Mouse (Mus musculus): ENCODE results near the gene Arvcf.

The Arvcf gene

DNA sequence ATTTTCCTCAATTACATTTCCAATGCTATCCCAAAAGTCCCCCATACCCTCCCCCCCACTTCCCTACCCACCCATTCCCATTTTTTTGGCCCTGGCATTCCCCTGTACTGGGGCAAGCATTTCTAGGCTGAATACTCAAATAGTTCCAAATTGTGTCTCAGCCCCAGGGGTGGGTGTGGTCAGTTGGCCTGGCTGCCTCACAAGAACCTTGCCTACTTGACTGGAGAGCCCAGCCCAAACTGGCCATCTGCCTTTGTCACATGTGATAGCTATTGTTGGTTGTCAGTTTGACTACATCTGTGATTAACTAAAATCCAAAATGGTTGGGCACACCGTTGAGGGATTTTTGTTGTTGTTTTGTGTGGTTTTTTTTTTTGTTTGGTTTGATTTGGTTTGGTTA lies 9.0 kb downstream of the Arvcf start:
- no peak for DNase-seq (ENCODE audit: low read depth)

DNA sequence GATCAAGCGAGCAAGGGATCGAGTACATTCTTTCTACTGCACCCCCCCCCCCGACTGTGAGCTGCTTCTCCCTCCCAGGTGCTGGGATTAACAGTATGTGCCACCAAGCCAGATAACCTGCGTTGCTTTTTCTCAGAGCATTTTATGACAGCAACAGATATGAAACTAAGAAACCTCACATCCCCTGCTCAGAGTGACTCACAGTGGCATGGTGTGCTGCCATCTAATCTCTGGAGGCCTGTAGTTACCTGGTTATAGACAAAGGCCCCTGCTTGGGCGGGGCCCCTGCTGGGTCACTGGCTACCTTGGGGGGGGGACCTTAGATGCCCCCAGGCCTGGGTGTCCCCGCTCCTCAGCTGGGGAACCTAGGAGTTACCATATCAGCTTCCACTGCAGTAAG lies 10.0 kb downstream of the Arvcf start:
- no peak for DNase-seq (ENCODE audit: low read depth)

DNA sequence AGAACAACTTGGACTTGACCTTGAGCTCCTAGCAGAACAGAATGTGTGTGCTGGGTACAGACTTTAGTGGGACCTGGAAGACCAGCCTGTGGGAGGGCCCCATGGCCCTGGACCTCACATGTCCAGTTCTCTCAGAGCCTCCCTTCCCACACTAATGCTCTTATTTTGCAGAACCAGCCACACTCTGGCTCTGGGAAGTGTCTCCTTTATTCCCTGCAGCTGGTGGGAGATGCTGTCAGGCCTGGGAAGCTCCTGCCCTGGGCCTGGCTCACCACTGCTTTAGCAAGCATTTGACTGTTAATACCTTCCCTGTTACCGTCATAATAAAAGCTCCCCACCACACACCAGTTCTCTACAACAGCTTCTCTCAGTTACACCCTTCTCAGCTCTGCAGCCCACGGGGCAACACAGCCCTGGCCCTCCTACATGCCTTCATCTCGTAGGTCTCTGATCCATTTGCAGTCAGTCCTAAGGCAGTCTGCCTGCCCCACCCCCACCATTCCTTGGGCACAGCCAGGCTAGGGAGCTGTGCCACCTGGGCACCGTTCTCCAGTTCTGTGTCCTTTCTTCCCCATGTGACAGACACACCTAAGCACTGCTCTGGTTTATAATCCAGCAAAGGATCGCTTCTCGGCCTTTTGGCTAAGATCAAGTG lies 12.3 kb downstream of the Arvcf start:
- no peak for DNase-seq (ENCODE audit: low read depth)

DNA sequence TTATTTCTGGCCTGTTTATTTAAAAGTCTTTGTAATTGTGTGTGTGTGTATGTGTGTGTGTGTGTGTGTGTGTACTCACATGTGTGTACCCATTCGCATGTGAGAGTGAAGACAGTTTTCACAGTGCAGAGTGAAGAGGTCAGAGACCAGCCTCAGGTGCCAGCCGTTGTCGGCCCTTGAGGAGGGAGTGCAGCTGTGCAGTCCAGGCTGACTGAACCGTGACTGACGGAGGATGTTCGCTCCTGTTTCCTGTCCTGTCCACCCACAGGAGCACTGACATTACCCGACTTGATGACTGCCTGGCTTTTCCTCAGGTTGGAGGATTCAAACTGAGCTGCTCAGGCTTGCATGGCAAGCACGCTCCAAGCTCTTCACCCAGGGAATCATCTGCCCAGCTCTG lies 15.0 kb downstream of the Arvcf start:
- DNase-seq (ENCODE audit: low read depth), result no peak

DNA sequence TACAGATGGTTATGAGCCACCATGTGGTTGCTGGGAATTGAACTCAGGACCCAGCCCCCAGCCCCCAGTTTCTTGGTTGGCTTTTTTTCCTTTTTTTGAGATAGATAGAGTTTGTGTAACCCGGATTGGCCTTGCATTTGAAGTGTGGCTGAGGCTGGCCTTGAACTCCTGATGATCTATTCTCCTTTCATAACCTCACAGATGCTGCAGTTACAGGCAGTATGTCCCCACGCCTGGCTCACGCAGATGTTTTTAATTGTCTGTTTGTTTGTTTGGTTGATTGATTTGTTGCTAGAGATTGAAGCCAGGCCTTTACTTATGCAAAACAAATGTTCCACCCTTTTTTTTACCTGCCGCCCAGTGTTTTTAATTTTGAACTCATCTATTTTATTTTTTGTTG lies 18.9 kb downstream of the Arvcf start:
- DNase-seq (ENCODE audit: low read depth), result no peak

DNA sequence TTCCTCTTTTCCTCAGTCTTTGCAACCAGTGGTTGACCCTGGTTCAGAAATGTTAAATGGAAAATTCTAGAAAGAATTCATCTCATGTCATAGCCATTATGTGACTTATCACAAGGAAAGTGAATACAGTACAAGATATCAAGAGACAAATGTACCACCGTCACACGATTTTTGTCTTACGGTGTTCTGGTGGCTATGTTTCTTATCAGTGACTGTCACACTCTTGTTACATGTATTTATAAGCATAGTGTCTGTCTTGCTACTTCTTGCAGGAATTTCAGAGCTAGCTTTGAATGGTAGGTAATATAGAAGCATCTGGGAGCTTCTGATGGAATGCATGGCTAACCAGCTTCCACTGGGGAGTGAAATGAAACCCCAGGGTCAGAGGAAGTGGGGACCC lies 22.2 kb downstream of the Arvcf start:
- no peak for DNase-seq (ENCODE audit: low read depth)

DNA sequence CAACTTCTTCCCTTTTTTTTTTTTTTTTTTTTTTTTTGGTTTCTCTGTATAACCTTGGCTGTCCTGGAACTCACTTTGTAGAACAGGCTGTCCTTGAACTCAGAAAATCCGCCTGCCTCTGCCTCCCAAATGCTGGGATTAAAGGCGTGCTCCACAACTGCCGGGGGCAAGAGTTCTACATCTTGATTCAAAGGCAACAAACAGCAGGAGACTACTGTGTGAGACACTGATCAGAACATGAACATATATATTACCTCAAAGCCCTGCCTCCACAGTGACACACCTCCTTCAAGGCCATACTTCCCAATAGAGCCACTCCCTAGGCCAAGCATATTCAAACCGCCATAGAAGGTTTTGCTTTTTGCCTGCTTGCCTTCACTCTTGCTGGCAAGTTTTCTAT lies 25.6 kb downstream of the Arvcf start:
- DNase-seq (ENCODE audit: low read depth), result no peak

DNA sequence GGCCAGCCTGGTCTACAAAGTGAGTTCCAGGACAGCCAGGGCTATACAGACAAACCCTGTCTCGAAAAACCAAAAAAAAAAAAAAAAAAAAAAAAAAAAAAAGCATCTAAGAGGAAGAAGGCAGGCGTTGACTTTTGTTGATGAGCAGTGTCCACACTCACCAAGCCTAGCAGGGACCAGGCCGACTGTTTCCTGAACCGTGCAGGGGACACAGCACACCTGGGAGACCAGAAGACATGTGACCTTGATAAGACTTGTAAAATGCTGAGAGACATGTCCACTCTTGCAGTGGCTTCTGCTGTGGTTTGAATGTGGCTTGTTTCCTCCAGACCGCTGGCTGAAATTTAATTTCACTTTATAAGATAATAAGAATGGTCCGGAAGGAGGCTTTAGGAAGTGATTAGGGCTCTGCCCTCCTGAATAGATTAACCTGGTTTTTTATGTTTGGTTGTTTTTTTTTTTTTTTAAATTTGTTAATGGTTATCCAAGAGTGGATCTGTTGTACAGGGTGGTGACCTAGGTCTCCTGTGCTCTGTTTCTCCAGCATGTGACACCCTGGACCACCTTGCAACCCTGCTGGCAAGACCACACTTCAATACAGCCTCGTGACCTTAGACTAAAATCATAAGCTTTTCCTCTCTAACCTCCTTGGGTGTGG lies 28.4 kb downstream of the Arvcf start:
- DNase-seq (ENCODE audit: low read depth), result no peak

DNA sequence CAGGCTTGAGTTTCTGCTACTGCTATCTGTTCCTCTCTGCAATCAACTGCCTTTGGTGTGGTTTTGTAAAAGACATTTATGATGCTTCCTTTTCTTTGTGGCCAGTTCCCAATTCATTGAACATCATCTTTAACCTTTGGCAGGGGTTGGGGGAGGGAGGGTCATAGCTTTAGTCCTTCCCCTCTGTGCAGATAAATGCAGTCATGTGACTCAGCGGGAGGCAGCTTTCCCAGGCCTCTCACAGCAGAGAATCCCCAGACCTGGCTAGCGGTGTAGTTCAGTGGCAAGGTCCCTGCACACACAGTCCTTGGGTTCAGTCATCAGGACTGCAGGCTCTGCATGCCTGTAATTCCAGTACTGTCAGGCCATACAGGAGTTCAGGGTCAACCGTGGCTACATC lies 29.2 kb downstream of the Arvcf start:
- DNase-seq (ENCODE audit: low read depth), result peak; percentile 32

DNA sequence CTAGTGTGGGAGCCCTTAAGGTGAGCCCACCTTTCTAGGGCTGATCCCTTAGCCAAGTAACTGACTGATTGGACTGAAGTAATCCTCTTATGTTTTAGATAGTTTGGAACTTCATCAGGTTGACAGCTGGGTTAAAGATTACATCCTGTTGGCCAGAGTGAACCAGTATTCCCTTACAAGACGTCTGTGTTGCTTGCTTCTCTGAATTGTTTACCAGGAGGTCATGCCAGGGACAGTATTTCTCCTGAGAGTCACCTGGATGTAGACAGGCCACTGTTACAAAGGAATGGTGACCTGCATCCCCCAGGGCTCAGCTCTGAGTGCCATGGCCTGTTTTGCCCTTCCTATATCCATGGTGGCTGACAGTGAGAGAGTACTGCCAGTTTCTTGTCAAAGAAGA lies 30.5 kb downstream of the Arvcf start:
- no peak for DNase-seq (ENCODE audit: low read depth)

DNA sequence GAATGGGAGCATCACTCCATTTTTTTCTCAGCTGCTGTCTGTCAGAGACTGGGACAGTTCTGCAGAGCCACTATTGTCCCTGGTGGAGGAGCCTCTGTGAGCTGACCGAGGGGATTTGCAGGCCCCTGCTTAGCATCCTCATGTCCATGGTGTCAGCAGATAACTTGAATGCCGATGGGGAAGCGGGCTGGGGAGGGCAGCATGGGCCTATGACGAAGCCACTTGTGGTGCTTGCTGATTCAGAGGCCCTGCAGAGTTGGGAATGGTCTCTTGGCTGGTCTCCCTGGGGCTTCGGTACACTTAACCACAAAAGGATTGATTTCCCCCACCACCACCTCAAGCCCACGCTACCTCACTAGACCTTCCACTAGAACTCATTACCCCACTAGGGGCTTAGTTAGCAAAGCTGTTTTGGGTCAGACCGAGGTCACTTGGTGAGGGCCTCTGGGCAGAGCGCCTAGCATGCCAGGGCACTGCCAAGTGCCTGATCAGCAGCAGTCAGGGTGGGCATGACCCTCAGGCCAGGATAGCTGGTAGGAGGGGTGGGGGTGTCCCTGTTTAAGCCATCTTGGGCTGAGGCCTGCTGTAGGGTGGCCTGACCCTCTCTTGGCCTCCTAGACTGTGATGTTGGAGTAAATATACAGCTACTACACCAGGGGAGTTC lies 31.5 kb downstream of the Arvcf start:
- DNase-seq (ENCODE audit: low read depth), result no peak

DNA sequence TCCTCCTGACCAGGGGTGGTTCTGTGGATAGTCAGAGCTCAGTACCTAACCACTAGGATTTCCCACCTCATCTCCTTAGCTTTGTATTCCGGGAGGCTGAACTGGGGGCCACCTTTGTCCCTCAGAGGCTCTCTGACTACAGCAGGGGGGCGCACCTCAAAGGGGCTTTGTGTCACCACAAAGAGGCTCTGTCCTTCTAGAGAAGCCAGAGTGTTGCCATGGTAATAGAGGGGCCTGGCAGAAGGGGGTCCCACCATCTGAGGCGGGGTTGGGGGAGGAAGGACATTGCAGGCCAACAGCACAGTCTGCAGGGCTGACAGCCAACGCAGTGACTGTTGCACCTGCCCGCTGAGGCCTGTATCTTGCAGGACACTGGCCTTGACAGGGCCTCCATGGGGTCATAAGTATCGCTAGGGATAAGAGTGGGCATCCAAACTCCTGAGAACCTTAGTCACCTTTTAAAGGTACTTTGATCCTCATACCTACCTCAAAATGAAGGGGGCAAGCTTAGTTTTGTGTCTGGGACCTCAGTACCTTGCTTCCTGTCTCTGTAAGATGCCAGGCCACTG lies 32.6 kb downstream of the Arvcf start:
- DNase-seq (ENCODE audit: low read depth), result no peak

DNA sequence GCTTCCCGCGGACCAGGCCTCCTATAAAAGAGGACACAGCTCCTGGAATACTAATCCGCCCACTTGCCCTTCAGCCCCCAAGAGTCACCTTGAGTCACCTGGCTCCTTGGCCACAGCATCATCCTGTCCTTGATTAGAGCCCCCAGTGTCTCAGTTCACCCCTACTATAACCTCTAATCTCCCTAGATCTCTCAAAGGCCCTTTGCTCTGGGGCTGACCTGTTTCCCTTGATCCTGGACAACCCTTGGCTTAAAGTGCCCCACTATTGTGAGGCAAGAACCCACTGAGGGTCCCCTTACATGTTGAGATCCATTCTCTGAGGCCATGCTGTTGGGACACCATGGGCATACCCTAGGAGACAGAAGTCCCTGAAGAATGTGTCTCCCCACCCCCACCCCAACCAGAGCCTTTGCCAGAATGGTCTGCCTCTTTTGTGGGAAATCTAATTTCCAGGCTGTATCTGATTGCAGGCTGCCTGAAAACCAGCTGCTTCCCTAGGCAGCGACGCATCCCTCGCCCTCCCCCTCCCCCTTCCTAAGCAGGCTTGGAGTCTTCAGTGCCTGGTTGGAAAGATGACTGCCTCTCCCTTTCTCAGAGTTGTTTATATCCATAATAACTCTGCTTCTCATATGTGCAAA lies 33.8 kb downstream of the Arvcf start:
- no peak for DNase-seq (ENCODE audit: low read depth)

DNA sequence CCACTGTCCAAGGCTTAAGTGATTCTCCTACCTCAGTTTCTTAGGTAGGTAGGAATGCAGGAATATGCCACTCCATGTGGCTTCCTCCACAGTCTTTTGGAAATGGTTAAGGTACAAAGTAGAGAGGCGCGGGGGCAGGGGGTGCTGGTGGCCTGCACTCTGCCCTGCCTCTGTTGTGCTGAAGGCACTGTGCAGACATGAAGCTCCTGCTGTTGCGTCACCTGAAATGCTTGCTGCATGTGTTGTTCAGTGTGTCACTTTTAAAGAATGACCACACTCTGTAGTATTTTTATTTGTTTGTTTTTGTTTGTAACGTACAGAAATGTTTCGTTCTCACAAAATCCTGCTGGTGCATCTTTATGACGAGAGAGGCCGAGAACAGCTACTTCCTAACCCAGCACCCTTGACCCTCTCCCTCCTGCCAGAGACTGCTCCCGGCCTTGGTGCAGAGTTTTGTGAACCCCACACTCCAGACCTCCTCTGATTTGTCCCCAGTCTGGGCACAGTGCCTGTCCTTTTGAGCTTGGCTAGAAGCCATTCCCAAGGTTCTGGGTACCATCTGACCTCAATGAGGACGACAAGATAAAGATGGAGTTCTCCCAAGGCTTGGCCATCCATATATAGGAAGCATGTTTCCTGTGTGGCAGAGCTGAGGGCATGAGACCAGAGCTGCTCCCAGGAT lies 35.2 kb downstream of the Arvcf start:
- DNase-seq (ENCODE audit: low read depth), result no peak

DNA sequence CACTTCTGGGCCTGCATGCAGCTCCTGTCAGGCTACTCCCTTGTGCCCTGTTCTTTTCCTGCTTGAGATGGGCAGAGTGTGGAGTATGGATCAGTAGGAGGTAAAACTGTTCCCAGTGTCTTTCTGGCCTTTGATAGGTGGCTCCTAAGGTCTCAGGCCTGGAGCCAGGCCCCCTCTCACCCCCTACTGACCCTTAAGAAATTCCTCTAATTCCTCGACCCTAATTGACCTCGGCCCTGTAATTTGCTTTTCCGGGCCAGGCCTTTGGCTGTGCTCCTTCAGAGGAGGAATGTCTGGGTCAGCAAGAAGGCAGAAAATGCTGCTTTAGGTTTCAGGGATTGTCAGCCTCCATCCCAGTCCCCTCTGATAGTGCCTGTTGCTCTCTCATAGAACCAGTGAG lies 35.8 kb downstream of the Arvcf start:
- no peak for DNase-seq (ENCODE audit: low read depth)

DNA sequence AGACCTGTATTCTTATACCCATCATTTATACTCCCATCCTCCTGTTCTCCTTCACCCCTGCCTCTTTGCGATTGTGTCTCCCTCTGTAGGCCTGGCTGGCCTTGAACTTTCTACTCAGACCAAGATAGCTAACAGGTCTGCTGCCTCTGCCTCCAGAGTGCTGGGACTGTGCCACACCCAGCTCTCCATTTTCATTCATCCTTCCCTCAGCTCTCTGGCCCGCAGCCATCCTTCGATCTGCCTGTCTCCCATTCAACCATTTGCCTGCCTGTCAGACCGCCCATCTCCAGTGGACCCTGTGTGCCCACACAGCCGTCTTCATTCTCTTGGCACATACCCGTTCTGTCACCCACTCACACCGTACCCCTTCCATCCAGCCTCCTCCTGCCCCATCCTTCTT lies 36.2 kb downstream of the Arvcf start:
- no peak for DNase-seq (ENCODE audit: low read depth)

DNA sequence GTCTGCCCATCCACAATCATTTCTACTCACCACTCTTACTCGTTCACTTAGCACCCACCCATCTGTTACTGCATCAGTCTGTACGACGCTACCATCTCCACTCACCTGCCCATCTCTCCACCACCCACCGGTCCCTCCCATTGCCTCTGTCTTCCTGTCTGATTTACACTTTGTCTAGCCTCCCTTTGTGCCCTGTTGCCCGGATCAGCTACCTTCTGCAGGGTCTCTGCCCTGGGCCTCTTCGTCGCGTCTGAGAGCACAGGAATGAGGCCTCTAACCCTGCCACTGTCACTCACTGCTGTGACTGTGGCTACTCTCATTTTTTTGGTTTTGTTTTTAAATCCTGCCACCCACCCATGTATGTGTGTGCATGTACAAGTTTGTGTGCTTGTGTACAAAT lies 36.7 kb downstream of the Arvcf start:
- no peak for DNase-seq (ENCODE audit: low read depth)

DNA sequence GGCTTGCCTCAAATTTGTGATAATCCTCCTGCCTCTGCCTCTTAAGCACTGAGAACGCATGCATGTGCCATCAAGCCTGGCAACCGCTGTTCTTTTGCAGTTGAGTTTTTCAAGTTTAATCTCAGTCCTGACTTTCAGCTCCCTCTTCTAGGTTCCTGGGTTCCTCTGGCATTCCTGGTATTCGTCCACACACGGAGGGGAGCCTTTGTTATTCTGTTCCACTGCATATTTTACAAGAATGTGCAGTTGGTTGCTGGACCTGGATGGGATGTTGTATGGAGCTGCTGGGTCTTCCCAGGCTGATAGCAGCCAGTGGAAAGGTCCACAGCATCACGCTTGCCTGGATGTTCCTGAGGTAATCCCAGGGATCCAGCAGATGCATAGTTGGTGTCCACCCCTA lies 37.4 kb downstream of the Arvcf start:
- DNase-seq (ENCODE audit: low read depth), result no peak

DNA sequence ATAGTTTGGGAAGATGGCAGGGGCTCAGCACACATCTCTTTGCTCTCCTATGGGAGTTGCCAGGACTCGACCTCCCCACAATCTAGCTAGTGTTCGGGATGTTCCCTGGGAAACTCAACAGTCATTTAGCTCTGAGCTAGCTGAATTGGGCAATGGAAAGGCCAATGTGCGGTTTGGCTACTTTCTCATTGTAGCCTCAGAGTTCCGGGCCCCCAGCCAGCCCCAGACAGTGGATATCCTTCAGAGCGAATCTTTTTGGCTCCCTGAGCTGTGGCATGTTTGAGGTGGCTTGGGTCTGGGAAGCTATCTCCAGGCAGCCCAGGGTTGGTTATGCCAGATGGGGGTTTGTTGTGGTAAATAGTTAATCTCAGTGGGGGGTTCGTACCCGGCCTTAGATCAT lies 38.5 kb downstream of the Arvcf start:
- no peak for DNase-seq (ENCODE audit: low read depth)

DNA sequence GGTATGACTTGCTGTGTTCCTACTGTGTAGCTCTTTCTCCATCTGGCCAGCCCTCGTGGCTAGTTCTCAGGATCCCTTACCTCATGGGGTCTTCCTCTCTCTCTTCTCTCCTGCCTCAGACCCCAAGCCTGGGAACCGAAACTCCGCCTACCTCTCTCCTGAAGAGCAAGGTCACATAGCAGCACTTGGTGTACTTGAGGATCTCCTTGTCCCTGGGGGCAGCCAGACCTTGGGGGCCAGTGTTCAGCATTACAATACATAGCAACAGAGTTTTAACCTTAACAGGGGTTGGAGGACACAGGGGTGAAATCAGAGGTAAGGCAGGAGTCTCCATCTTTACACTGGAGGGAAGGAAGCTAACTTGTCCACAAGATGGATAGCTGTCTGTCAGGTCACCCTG lies 39.0 kb downstream of the Arvcf start:
- no peak for DNase-seq (ENCODE audit: low read depth)

DNA sequence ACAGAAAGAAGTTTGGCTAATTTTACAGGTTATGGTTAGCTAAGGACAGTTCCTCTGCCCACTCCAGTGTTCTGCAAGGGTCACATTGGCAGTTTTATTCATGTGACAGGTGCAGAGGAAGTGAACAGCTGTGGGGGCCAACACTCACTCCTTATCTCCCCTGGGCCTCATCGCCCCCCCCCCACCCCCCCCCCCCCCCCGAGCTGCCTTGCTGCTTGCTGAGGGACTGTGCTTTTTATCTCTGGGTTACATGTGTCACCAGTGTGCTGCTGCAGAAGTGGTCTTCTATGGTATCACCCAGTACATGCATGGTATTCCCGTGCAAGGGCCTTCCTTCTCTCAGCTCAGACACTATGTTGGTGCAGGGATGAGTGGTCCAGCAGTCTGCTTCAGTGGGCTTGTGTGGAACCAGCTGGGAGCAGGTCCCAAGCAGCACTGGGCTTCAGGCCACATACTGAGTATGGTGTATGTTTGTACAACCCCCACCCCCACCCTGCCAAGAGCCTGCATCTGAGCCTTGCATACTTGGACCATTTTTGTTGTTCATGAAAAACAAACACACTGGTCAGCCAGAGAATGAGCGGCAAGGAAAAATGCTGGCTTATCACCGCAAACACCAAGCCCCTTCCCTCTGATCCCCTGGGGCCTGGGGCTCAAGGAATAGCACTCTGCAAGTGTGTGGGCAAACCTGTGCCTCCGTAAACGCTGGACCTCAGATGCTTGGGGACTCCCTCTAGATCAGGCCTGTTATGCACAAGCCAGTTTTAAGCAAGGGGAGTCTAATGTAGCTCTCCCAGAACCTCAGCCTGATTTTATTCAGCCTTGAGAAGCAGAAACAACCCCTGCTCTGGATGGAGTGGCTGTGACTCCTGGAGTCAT lies 40.0 kb downstream of the Arvcf start:
- no peak for DNase-seq (ENCODE audit: low read depth)
